Comparison of ENCODE assay signal across 12 mouse cellular contexts in genomic region chr3:101749031-101749632, GRCm38 (mm10).
DNase-seq lines count a peak whose midpoint lies in the region.
"Had no signal": no experiment of that assay in that cellular context is flagged by ENCODE, and none has a peak within 500 bp of the region (broad histone marks: within the 10 kb centered on the region; RNA-seq: fewer than 3 reads in every experiment).

No protein-coding gene starts in this region.

- intact Hi-C loops in left cerebral cortex, postnatal 10 days (cut with DNase I): no loop called here

- peak; percentile 14 to 30 for DNase-seq in layer of hippocampus, adult 18-20 months (ENCODE audit: low spot score in 2 of 2)
- DNase-seq in layer of hippocampus, adult 9-10 months (ENCODE audit: low spot score): no peak
- DNase-seq in frontal cortex, adult 2 months (ENCODE audit: extremely low spot score in 1 of 2, low spot score in 1 of 2): peak; percentile 20 to 63
- peak; percentile 47 to 53 for DNase-seq in left cerebral cortex, postnatal 10 days (ENCODE audit: extremely low spot score in 1 of 2, low spot score in 2 of 2)
- DNase-seq in right cerebral cortex, postnatal 25 days: peak; percentile 29
- no peak for DNase-seq in cerebellum, adult 11 months
- DNase-seq in kidney, adult 9 months: no peak
- DNase-seq: cerebellum, adult 8-10 months; embryo, embryonic 11 days; heart, postnatal 36 days; liver, embryonic 13.5 days; thymus, adult 2 months had no signal

Comparison
In these comparisons a context has a peak if more than half of its experiments do, and no peak if none do; other contexts are left out.
1. DNase-seq: peak in layer of hippocampus, adult 18-20 months (2 of 2), frontal cortex, adult 2 months (2 of 2), left cerebral cortex, postnatal 10 days (2 of 2) and right cerebral cortex, postnatal 25 days (single experiment); none in layer of hippocampus, adult 9-10 months (single experiment), cerebellum, adult 11 months (single experiment) and kidney, adult 9 months (single experiment).